Mouse (Mus musculus): ENCODE measurements around the gene Unkl. TPM values are rescaled to one million over a fixed set of nuclear protein-coding genes. Genes with fewer than 3 reads are reported as not detected.
A peak's percentile ranks its signal among the peaks of the same experiment; 100 is the strongest.
"Not testable (repeated sequence)": the region's sequence is repeated elsewhere in the genome, so short reads cannot be mapped to it uniquely, and the experiment has no call there.

Unkl gene
- polyA plus RNA-seq, 2 experiments = 6.3 to 18.0 TPM

DNA sequence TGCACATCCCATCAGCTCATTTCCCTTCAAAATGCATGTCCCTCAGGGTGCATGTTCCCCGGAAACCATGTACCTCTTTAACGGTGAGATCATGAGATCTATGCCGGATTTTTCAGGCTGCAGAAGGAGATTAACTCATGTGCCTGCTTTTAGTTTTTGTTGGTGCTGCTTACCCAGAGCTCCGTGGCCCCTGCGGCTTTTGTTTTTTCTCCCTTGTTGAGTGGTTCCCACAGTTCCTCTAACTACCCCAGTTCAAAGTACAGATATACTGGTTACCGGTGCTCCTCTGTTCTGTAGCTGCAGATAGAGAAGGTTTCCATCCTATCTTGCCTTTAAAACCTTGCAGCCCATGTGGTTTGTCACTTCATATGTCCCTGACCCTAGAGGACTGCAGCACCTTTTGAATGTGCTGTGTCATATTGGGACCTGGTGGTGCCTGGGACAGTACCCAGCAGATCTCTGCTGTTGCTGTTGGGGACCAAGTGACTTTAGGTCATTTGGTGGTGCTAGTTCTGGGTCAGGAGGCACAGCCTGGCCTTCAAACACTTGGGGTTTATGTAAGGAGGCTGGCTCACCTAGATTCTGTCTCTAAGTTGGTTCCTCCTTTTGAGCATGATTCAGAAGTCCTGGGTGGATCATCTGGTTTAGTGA is 34.9 kb downstream of the Unkl start:
- H3K4me1 ChIP-seq (ENCODE audit: control insufficient read depth, insufficient read depth, low read length) = peaks cover 9% of the 10 kb centered on the region; the same call in 1 of the 2 replicates
- H3K9ac ChIP-seq (ENCODE audit: low read depth, low read length, severe bottlenecking) = no peak overlapping the region
- TF ChIP-seq POLR2A (IDR thresholded peaks at IDR 0.05; ENCODE audit: borderline replicate concordance, extremely low read depth, insufficient read depth, insufficient read length) = no peak
- H3K4me3 ChIP-seq (replicated peaks; ENCODE audit: low read length) = no peak overlapping the region
- no peak for DNase-seq (ENCODE audit: low spot score)
- ATAC-seq (ENCODE audit: low FRiP score, low read depth) = no peak
- H3K9me3 ChIP-seq (ENCODE audit: control insufficient read depth, low read length) = no peaks in the 10 kb centered on the region
- no peak overlapping the region for H3K27ac ChIP-seq (replicated peaks; ENCODE audit: low read depth, low read length)
- 47% methylated on average over 6 of the region's 6 CpGs for WGBS
- peaks cover 38% of the 10 kb centered on the region for H3K36me3 ChIP-seq (ENCODE audit: control insufficient read depth, insufficient read depth, low read length)
- H3K27me3 ChIP-seq (ENCODE audit: control insufficient read depth, insufficient read depth, low read length) = no peaks in the 10 kb centered on the region
- peak overlapping the region; percentile 74; the same call in 1 of the 2 replicates for H3K4me2 ChIP-seq (replicated peaks; ENCODE audit: low read depth, low read length, severe bottlenecking)

DNA sequence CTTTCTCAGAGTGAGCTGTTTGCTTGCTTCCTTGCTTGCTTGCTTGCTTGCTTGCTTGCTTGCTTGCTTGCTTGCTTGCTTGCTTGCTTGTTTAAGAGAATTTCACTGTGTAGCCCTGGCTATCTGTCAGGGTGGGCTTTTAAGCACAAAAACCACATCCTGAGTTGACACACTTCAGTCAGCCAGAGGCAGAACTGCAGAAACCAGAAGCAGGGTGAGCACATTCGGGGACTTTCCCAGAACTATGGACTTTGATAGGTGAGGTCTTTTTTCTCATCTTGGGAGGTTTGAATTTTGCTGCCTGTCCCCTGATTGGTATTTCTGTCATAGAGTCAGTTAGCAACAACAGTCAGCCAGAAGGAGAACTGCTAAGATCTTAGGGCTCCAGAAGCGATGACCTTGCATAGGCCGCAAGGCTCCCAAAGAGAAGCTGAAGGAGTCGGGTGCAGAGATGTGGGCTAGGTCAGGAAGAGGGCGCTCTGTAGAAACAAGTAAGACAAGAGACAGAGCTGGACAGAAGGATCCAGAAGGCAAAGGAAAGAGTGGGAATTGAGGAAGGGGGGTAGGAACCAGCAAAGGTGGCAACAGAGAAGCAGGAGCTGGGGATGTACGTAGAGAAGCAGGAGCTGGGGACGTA is 36.5 kb downstream of the Unkl start:
- 88% methylated on average over 7 of the region's 7 CpGs for WGBS
- H3K36me3 ChIP-seq (ENCODE audit: control insufficient read depth, insufficient read depth, low read length) = peaks cover 28% of the 10 kb centered on the region
- DNase-seq (ENCODE audit: low spot score) (no peak), ATAC-seq (ENCODE audit: low FRiP score, low read depth) (no peak)
- TF ChIP-seq POLR2A (IDR thresholded peaks at IDR 0.05; ENCODE audit: borderline replicate concordance, extremely low read depth, insufficient read depth, insufficient read length) = no peak
- H3K27me3 ChIP-seq (ENCODE audit: control insufficient read depth, insufficient read depth, low read length) = no peaks in the 10 kb centered on the region
- H3K9me3 ChIP-seq (ENCODE audit: control insufficient read depth, low read length) = no peaks in the 10 kb centered on the region
- peaks cover 9% of the 10 kb centered on the region; the same call in 1 of the 2 replicates for H3K4me1 ChIP-seq (ENCODE audit: control insufficient read depth, insufficient read depth, low read length)
- no peak overlapping the region for H3K4me2 ChIP-seq (replicated peaks; ENCODE audit: low read depth, low read length, severe bottlenecking)
- no peak overlapping the region for H3K4me3 ChIP-seq (replicated peaks; ENCODE audit: low read length)
- no peak overlapping the region for H3K9ac ChIP-seq (ENCODE audit: low read depth, low read length, severe bottlenecking)
- no peak overlapping the region for H3K27ac ChIP-seq (replicated peaks; ENCODE audit: low read depth, low read length)

GRCm38 (mm10) chr17:25225659-25226058 is 37.5 kb downstream of the Unkl start:
- DNase-seq (ENCODE audit: low spot score) = no peak
- H3K27ac ChIP-seq (replicated peaks; ENCODE audit: low read depth, low read length) = no peak overlapping the region
- no peak for ATAC-seq (ENCODE audit: low FRiP score, low read depth)
- no peak overlapping the region for H3K9ac ChIP-seq (ENCODE audit: low read depth, low read length, severe bottlenecking)
- no peak overlapping the region for H3K4me2 ChIP-seq (replicated peaks; ENCODE audit: low read depth, low read length, severe bottlenecking)
- no peaks in the 10 kb centered on the region for H3K27me3 ChIP-seq (ENCODE audit: control insufficient read depth, insufficient read depth, low read length)
- peaks cover 9% of the 10 kb centered on the region; the same call in 1 of the 2 replicates for H3K4me1 ChIP-seq (ENCODE audit: control insufficient read depth, insufficient read depth, low read length)
- 88% methylated on average over 4 of the region's 4 CpGs for WGBS
- H3K9me3 ChIP-seq (ENCODE audit: control insufficient read depth, low read length) = no peaks in the 10 kb centered on the region
- H3K36me3 ChIP-seq (ENCODE audit: control insufficient read depth, insufficient read depth, low read length) = peaks cover 31% of the 10 kb centered on the region
- TF ChIP-seq POLR2A (IDR thresholded peaks at IDR 0.05; ENCODE audit: borderline replicate concordance, extremely low read depth, insufficient read depth, insufficient read length) = no peak
- H3K4me3 ChIP-seq (replicated peaks; ENCODE audit: low read length) = no peak overlapping the region

GRCm38 (mm10) chr17:25227991-25228390 is 39.8 kb downstream of the Unkl start:
- peaks cover 37% of the 10 kb centered on the region for H3K36me3 ChIP-seq (ENCODE audit: control insufficient read depth, insufficient read depth, low read length)

GRCm38 (mm10) chr17:25230014-25230655 is 41.9 kb downstream of the Unkl start:
- not testable (repeated sequence) for H3K9me3 ChIP-seq (ENCODE audit: control insufficient read depth, low read length); ATAC-seq (ENCODE audit: low FRiP score, low read depth); H3K4me1 ChIP-seq (ENCODE audit: control insufficient read depth, insufficient read depth, low read length); DNase-seq (ENCODE audit: low spot score); H3K4me3 ChIP-seq (replicated peaks; ENCODE audit: low read length); H3K4me2 ChIP-seq (replicated peaks; ENCODE audit: low read depth, low read length, severe bottlenecking); H3K27me3 ChIP-seq (ENCODE audit: control insufficient read depth, insufficient read depth, low read length); H3K9ac ChIP-seq (ENCODE audit: low read depth, low read length, severe bottlenecking); H3K27ac ChIP-seq (replicated peaks; ENCODE audit: low read depth, low read length)
- peaks cover 46% of the 10 kb centered on the region for H3K36me3 ChIP-seq (ENCODE audit: control insufficient read depth, insufficient read depth, low read length)
- WGBS = 77% methylated on average over 15 of the region's 17 CpGs

More at GRCm38 (mm10) chr17:25227991-25228390, 39.8 kb downstream of the Unkl start:
- ATAC-seq (ENCODE audit: low FRiP score, low read depth) = no peak
- Histone ChIP-seq H3K4me1 (ENCODE audit: control insufficient read depth, insufficient read depth, low read length) (no peaks in the 10 kb centered on the region), H3K27me3 (ENCODE audit: control insufficient read depth, insufficient read depth, low read length) (no peaks in the 10 kb centered on the region), H3K4me3 (replicated peaks; ENCODE audit: low read length) (no peak overlapping the region), H3K27ac (replicated peaks; ENCODE audit: low read depth, low read length) (no peak overlapping the region), H3K4me2 (replicated peaks; ENCODE audit: low read depth, low read length, severe bottlenecking) (no peak overlapping the region), H3K9ac (ENCODE audit: low read depth, low read length, severe bottlenecking) (no peak overlapping the region), H3K9me3 (ENCODE audit: control insufficient read depth, low read length) (no peaks in the 10 kb centered on the region)
- DNase-seq (ENCODE audit: low spot score) = no peak
- TF ChIP-seq POLR2A (IDR thresholded peaks at IDR 0.05; ENCODE audit: borderline replicate concordance, extremely low read depth, insufficient read depth, insufficient read length) = no peak
- 86% methylated on average over 5 of the region's 5 CpGs for WGBS
